Mouse (Mus musculus) stomach, embryonic 16.5 days (tissue): ENCODE measurements around the gene Zfp804a. TPM values are rescaled to one million over a fixed set of nuclear protein-coding genes. Genes with fewer than 3 reads are reported as not detected.

Source experiments
- ATAC-seq: fragments of 200-750 bp; cut with Nextera tagmentation; 2 replicates; pipeline ENCODE4 v1.8.0; 2017; ENCODE audit warnings: moderate number of reproducible peaks, moderate TSS enrichment; ENCODE audit not compliant: insufficient read depth, low FRiP score
- H3K27ac ChIP-seq: fragments of 300-500 bp; sonication (generic); 2 replicates; pipeline ENCODE4 v1.5.1; 2014; ENCODE audit warnings: low read length
- H3K27me3 ChIP-seq: fragments of 300-500 bp; sonication (generic); 2 replicates; pipeline ENCODE4 v1.6.1; 2014; ENCODE audit warnings: low read length, control low read depth, mixed read lengths; ENCODE audit not compliant: control insufficient read depth, insufficient read depth
- H3K36me3 ChIP-seq: fragments of 300-500 bp; sonication (generic); 2 replicates; pipeline ENCODE4 v1.6.1; 2014; ENCODE audit warnings: low read length; ENCODE audit not compliant: control insufficient read depth, insufficient read depth
- H3K4me1 ChIP-seq: fragments of 300-500 bp; sonication (generic); 2 replicates; pipeline ENCODE4 v1.6.1; 2014; ENCODE audit warnings: low read length, control low read depth, mixed read lengths; ENCODE audit not compliant: control insufficient read depth, insufficient read depth
- H3K4me2 ChIP-seq: fragments of 300-500 bp; sonication (generic); 2 replicates; pipeline ENCODE4 v1.6.1; 2014; ENCODE audit warnings: low read depth, low read length, mixed read lengths
- H3K4me3 ChIP-seq: fragments of 300-500 bp; sonication (generic); replicated peaks from 2 replicates; pipeline ENCODE4 v1.5.1; 2014; ENCODE audit warnings: mild to moderate bottlenecking, low read length
- H3K9ac ChIP-seq: fragments of 300-500 bp; sonication (generic); 2 replicates; pipeline ENCODE4 v1.6.1; 2014; ENCODE audit warnings: low read length
- H3K9me3 ChIP-seq: fragments of 300-500 bp; sonication (generic); replicated peaks from 2 replicates; pipeline ENCODE4 v1.6.1; 2016; ENCODE audit warnings: low read length, control low read depth; ENCODE audit not compliant: control insufficient read depth
- WGBS: fragments of 180-500 bp; shearing (Covaris S2); extraction: QIAGEN DNeasy Blood & Tissue Kit; methylation state at CpG from one replicate; pipeline ENCODE4 v1.1.7; 2014; 5-methylcytosine and 5-hydroxymethylcytosine counted together
- polyA plus RNA-seq: library from polyadenylated mRNA; unstranded; fragments of >200 nt; fragmentation: Nextera tagmentation; extraction: Ambion mirVana; gene quantifications from 2 replicates; pipeline ENCODE4 v1.2.1, GENCODE M21; 2015

The Zfp804a gene
- polyA plus RNA-seq, 1 experiment from 2014 or later, result 1.6 TPM

DNA sequence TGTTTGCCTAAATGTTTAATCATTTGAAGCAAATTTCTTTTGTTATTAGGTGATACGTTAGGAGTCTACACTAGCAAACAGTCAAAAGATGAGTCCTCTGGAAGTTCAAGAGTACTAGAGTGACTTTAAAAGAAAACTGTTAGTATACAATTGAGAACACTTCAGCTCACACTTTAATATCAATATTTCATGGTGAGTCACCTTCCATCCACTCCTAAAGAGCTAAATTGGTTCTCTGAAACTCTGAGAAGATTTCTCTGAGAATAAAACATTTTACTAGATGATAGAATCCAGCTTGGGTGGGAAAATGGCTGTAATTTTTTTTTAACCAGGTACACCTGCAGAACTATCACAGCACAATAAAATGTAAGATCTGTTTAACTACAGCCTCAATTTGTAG lies 157.6 kb downstream of the Zfp804a start:
- Histone ChIP-seq H3K36me3 (no peaks in the 10 kb centered on the region), H3K4me1 (no peaks in the 10 kb centered on the region), H3K4me2 (no peak overlapping the region), H3K9ac (no peak overlapping the region), H3K9me3 (no peaks in the 10 kb centered on the region), H3K27me3 (no peaks in the 10 kb centered on the region), H3K4me3 (no peak overlapping the region), H3K27ac (no peak overlapping the region)
- ATAC-seq, result no peak
- WGBS, result 61% methylated on average over 1 of the region's 1 CpGs

DNA sequence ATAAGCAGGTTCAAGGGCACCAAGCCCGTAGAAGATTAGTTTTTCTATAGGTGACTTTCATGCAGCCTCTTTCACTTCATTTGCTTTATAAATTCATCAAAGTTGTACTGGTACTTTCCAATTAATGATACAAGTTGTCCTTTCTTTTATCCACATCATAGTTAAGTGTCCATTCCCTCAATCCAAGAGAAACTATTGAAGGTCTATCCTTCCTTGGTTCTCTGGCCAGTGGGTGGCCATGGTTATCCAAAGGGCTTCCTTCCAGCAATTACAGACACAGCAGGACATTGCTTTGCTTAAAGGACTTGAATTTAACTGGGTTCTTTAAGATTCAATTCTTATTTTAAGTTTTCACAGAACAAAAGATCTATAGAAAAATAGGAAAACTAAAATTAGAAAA lies 158.9 kb downstream of the Zfp804a start:
- no peaks in the 10 kb centered on the region for H3K27me3 ChIP-seq
- 90% methylated on average over 1 of the region's 1 CpGs for WGBS

DNA sequence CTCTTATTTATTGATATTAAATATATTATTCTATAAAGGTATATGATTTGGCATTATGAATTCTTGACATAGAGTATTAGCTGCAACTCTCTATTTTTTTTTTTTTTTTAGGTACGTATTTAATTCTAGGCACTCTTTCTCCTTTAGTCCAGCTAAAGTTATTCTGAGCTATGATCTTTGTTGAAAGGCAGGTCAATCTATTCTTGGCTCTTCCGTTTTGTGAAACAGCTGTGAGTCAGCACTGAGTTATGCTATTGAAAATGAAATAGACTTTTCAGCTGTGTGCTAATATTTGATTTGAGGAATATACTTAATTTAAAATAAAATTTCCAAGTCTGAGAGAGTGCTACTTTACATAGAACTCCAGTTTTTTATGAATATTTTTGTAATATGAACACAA lies 164.9 kb downstream of the Zfp804a start:
- ATAC-seq, result no peak
- Histone ChIP-seq H3K4me2 (no peak overlapping the region), H3K9ac (no peak overlapping the region), H3K27me3 (no peaks in the 10 kb centered on the region), H3K4me3 (no peak overlapping the region), H3K4me1 (no peaks in the 10 kb centered on the region), H3K36me3 (no peaks in the 10 kb centered on the region), H3K9me3 (no peaks in the 10 kb centered on the region), H3K27ac (no peak overlapping the region)
- whole genome bisulfite sequencing, result 58% methylated on average over 2 of the region's 2 CpGs

More for the DNA sequence above, 158.9 kb downstream of the Zfp804a start:
- Histone ChIP-seq H3K27ac (no peak overlapping the region), H3K4me3 (no peak overlapping the region), H3K9me3 (no peaks in the 10 kb centered on the region), H3K4me1 (no peaks in the 10 kb centered on the region), H3K4me2 (no peak overlapping the region), H3K36me3 (no peaks in the 10 kb centered on the region), H3K9ac (no peak overlapping the region)
- ATAC-seq, result no peak

DNA sequence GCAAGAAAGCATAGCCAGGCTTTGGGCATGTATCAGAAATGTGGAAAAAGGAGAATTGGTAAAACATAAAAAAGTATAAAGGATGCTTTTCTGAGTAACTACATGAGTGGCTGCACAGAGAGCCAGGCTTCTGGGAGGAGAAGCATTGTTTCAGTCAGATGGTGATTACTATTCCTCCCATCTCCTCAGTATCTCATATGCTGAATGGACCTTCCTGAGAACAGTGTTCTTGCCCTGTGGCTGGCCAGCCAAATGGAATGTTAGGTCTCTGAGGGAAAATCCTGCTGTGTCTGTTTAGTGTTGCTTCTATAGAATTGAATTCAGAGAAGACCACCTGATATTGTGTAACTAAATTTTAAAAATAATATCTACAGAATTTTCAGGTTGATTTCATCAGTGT lies 193.0 kb downstream of the Zfp804a start:
- Histone ChIP-seq H3K36me3 (no peaks in the 10 kb centered on the region), H3K4me1 (no peaks in the 10 kb centered on the region), H3K27ac (no peak overlapping the region), H3K27me3 (no peaks in the 10 kb centered on the region), H3K4me3 (no peak overlapping the region), H3K9me3 (no peaks in the 10 kb centered on the region), H3K4me2 (no peak overlapping the region), H3K9ac (no peak overlapping the region)
- no peak for ATAC-seq

DNA sequence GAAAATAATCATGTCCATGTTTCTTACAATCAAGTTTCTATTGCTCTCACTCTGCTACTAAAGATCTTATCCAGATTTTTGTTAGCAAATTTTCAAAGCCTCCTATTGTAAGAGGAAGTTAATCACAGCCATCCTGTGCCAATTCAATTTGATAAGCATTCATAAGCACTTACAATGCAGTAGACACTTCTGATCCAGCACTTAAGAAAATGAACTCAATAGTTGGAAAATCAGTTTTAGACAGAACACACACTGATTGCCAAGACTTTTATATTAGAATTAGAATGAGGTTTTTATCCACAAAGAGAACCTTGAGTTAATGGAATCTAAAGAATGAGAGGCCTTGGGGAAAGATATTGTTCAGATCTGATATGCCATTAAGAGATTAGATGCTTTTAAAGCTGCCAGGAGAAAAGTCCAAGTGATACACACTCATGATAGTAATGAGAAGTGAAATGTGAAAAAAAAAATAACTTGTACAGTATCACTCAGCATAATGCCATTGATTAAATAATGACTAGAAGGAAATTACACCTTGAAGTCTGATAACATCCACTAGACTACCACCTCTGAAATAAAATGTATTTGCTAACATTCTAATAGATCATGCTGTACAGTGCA lies 194.0 kb downstream of the Zfp804a start:
- no peaks in the 10 kb centered on the region for H3K27me3 ChIP-seq
- H3K4me2 ChIP-seq, result no peak overlapping the region
- no peaks in the 10 kb centered on the region for H3K9me3 ChIP-seq
- no peak overlapping the region for H3K27ac ChIP-seq
- H3K36me3 ChIP-seq, result no peaks in the 10 kb centered on the region
- H3K4me1 ChIP-seq, result no peaks in the 10 kb centered on the region
- no peak for ATAC-seq
- no peak overlapping the region for H3K9ac ChIP-seq
- no peak overlapping the region for H3K4me3 ChIP-seq

DNA sequence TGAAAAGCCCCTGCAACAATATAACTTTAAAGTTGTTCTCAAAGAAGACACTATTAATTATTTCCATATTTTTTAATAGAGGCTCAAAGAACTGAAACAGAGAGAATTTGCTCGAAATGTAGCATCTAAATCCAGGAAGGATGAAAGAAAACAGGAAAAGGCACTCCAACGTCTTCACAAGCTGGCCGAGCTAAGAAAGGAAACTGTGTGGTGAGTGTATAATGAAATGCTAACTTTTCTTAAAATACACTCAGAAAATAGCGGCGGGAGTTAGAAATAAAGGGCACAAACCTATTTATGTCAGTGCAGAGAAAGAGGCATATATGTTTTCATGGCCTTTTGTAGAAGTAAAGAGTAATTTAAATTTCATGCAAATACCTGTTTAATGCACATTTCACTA lies 200.4 kb downstream of the Zfp804a start:
- no peak for ATAC-seq
- H3K4me1 ChIP-seq, result no peaks in the 10 kb centered on the region
- no peaks in the 10 kb centered on the region for H3K27me3 ChIP-seq
- H3K4me3 ChIP-seq, result no peak overlapping the region
- no peak overlapping the region for H3K4me2 ChIP-seq
- H3K27ac ChIP-seq, result no peak overlapping the region
- H3K36me3 ChIP-seq, result no peaks in the 10 kb centered on the region
- no peaks in the 10 kb centered on the region for H3K9me3 ChIP-seq
- H3K9ac ChIP-seq, result no peak overlapping the region
- WGBS, result 65% methylated on average over 5 of the region's 5 CpGs

DNA sequence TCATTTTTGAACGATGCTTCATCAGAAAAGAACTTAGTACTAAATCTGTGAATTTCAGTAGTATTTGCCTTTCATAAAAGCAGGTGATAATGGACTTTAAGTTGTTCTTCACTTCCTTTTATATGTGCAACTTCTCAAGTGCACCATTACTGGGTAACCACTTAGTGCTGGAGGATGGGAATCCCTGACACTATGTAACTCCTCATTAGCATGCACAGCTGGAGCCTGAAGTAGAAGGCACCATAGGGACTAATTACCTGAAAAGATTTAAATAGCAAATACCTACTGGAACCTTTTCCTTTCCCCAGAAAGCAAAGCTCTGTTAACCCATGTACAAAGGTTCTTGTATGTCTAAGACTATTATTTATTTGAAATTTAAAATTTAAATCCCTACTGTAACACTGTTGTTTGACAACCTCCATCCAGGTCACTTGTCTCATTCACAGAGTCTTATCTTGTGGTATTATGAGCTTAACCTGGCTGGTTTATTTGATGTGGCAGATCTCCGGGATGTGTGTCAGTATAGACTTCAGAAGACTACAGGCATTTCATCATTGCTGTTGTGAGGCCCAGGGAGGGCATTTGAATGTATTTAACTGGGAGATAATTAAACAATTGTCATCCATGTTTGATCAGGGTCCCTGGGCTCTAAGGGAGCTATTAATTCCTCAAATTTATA lies 229.7 kb downstream of the Zfp804a start:
- 59% methylated on average over 2 of the region's 2 CpGs for WGBS
- H3K27ac ChIP-seq, result no peak overlapping the region
- no peak for ATAC-seq
- no peaks in the 10 kb centered on the region for H3K4me1 ChIP-seq
- no peaks in the 10 kb centered on the region for H3K27me3 ChIP-seq
- no peak overlapping the region for H3K4me3 ChIP-seq
- no peaks in the 10 kb centered on the region for H3K36me3 ChIP-seq
- H3K9ac ChIP-seq, result no peak overlapping the region
- H3K4me2 ChIP-seq, result no peak overlapping the region
- no peaks in the 10 kb centered on the region for H3K9me3 ChIP-seq

DNA sequence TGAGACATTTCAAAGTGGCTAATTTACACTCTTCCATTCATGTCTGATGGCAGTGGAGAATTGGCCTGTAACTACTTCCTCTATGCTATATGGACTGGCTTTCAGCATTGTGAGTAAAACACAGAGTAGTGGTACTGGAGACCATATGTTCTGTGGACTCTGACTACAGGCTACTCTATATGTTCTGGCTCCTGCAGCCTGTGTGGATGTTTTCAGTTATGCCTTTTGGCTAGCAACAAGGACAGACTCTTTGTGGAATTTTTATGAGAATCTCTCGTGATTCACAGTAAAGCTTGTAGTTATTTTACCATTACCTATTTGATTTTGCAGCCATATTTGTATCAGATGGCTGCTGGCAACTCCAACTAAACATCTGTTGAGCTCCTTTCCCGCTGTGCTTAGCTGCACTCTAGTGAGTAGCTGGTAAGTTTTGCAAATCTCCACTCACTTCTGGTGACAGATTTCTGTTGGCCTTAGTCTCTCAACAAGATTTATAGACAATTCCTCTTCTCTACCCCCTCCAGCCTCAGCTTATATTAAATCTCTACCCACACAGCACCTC lies 242.0 kb downstream of the Zfp804a start:
- no peak overlapping the region for H3K4me2 ChIP-seq
- no peaks in the 10 kb centered on the region for H3K4me1 ChIP-seq
- no peaks in the 10 kb centered on the region for H3K36me3 ChIP-seq
- H3K9me3 ChIP-seq, result no peaks in the 10 kb centered on the region
- H3K4me3 ChIP-seq, result no peak overlapping the region
- H3K27me3 ChIP-seq, result no peaks in the 10 kb centered on the region
- ATAC-seq, result no peak
- WGBS, result 64% methylated on average over 2 of the region's 2 CpGs
- no peak overlapping the region for H3K27ac ChIP-seq
- H3K9ac ChIP-seq, result no peak overlapping the region
